Mouse (Mus musculus): ENCODE data around the gene Cavin3.

GRCm38 (mm10) chr7:105510143-105510542 is 28.0 kb upstream of the Cavin3 start:
- TF ChIP-seq HCFC1 (IDR thresholded peaks at IDR 0.05; ENCODE audit: borderline replicate concordance, insufficient read depth, low read length) = no peak
- TF ChIP-seq CHD2 (IDR thresholded peaks at IDR 0.05; ENCODE audit: low read depth, low read length) = no peak
- no peak for TF ChIP-seq MAFK (IDR thresholded peaks at IDR 0.05; ENCODE audit: insufficient read depth, low read depth, low read length)

All from ES-E14 (cell line).